Mouse (Mus musculus) ovary, postnatal 14 days (tissue): Measurements from ENCODE around the gene Crispld2.

ENCODE experiments used
- DNase-seq: peaks from one replicate; pipeline ENCODE4 v3.0.0; 2022; ENCODE audit warnings: low spot score

Crispld2 gene

GRCm38 (mm10) chr8:120000461-120000860 is 8.2 kb downstream of the Crispld2 start:
- no peak for DNase-seq

GRCm38 (mm10) chr8:120001712-120002111 is 9.5 kb downstream of the Crispld2 start:
- DNase-seq: no peak

GRCm38 (mm10) chr8:120002348-120002747 is 10.1 kb downstream of the Crispld2 start:
- no peak for DNase-seq

- DNase-seq: no peak
Observed at GRCm38 (mm10) chr8:120004154-120004702, 12.0 kb downstream of the Crispld2 start.

DNA sequence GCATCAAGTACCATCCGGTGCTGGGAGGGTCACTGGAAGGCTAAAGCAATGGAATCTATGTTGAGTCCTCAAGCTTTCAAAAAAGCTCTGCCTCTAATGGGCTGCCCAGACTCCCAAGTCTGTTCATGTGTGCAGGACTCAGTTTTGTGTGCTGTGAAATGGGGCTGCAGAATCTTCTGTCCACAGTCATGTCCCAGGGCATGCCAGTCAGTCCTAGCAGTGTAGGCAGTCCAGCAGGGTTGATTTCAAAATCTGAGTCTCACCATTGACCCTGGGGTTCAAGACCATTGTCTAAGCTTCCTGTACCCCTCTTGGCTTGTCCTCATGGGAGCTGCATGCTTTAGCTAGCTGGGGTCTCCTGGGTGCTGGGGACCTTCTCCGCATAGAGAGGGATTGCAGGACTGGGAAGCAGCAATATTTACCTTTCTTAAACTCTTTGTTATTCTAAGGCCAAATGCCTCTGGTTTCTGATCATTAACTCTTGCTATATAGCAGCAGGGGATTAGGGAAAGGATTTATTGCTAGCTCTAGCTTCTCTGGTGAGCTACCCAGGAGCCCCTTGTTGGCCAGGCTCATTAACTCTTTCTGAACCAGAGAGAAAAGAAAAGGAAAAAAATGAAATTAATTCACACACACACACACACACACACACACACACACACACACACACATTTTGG is 12.6 kb downstream of the Crispld2 start:
- no peak for DNase-seq

- no peak for DNase-seq
Observed at GRCm38 (mm10) chr8:120006645-120007160, 14.5 kb downstream of the Crispld2 start.

GRCm38 (mm10) chr8:120007178-120007577 is 14.9 kb downstream of the Crispld2 start:
- no peak for DNase-seq

DNA sequence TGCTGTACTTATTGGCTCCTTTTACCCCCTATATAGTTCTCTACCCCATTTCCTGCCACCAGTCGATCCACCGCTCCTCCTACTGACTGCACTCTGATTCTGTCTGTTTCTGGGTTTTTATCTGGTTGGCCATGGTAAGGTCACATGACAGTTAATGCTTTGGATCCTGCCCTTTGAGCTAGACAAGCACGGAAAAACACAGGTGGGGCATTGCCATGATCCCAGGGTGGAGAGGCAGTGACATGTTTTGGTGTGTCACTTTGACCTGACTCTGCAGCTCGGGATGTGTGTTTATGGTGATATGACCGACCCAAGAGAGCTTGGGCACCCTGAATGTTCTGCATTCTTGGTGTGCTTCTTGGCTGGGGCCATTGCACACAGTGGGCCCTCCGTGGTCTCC is 17.0 kb downstream of the Crispld2 start:
- DNase-seq: no peak

DNA sequence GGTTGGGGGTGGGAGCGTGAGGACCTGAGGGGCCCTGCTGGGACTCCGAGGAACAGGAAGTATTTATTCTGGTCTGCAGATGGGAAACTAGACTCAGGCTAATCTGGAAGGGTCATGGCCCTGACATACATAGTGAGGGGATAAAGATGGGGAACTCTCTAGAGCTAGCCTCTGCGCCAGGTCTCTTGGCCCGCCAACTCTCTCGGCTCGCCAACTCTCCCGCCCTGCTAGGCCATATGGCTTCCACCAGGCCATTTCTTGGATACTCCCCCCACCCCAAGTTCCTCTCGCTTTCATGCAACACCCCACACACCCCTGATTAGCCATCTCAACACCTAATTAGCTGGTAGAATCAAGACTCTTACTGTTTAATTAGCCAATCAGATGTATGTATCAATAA is 20.3 kb downstream of the Crispld2 start:
- no peak for DNase-seq

DNA sequence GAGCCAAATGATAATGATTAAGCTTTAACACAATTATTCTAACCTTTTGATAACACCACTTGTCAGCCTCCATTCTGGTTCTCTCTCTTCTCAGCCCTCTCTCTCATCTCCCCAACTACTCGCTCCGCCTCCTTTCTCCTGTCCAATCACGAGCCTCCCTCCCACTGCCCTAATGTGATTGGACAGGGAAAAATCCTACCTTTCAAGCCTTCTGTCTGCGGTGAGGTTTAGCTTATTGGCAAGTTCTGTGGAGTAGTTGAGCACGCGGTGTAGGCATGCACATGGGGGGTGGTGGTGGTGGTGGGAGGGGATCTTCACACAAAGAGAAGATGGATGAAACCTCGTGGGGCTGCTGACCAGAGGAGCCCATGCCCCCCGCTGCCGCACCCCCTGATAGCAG is 20.7 kb downstream of the Crispld2 start:
- DNase-seq: no peak

GRCm38 (mm10) chr8:120014267-120015023 is 22.2 kb downstream of the Crispld2 start:
- DNase-seq: no peak

DNA sequence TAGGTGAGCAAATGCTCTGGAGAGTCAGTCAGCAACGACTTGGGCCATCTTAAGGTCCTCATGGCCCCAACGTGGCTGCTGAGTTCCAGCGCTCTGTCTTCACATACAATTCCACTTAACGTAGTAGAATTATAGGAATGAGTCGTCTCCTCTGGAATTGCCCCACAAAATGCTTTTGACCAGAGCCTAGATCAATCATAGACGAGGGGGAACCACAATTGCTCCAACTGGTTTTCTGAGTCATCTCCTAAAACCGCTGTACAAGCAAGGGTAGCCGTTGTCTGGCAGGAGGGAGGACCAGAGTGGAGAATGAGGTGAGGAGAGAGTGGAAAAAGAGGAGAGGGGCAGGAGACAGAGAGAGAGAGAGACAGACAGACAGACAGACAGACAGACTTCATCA is 23.7 kb downstream of the Crispld2 start:
- no peak for DNase-seq

DNA sequence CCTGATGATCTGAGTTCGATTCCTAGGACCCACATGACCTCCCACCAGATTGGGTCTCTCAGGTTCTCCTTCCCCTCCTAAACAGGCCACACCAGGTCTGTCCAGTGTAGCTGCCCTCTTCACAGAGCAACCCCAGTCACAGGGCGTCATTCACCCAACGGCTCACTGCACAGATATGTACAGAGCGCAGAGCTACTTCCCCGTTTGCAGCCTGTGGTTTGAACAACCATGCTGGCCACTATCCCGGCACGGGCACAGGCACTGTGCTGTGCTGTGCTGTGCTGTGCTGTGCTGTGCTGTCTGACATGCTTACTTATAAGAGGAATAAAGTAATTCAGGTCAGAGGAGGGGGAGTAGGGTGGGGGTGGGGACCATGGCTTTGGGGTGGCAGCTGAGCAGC is 24.2 kb downstream of the Crispld2 start:
- DNase-seq: no peak

GRCm38 (mm10) chr8:120017349-120017748 is 25.1 kb downstream of the Crispld2 start:
- DNase-seq: no peak

- no peak for DNase-seq
Observed at GRCm38 (mm10) chr8:120017786-120018185, 25.5 kb downstream of the Crispld2 start.

DNA sequence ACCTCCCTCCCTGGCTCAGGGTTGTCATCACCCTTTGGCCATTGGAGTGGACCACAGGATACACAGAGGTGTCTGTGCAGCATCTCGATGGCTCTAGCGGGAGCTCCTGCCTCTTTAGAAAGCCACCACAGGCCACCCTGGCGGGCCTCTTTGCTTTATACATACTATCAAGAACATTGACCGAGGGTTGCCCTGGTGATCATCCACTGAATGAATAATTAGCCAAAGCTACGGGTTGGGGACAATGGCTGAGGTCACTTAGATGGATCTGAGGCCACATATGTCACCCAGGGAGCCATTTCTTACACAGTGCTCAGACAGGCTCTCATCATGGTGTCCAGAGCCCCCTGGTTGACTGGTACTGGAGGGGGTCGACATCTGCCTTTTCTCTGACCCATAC is 26.1 kb downstream of the Crispld2 start:
- DNase-seq: no peak

DNA sequence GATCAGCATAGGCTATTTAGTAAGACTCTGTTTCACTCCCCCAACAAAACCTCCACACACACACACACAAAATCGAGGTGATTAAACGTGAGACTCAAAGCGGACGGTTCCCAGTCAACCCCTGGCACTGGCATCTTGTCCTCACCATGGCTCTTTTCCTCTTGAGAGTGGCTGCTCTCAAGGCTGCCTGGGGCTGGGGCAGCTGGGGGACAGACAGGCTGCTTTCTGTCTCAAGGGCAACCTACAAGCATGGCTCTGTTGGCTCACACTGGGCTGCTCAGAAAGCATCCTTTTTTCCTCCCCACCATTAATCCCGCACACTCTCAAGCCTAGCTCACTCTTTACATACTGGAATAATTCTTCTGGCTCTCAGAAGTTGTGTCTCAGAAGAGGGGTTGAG is 27.1 kb downstream of the Crispld2 start:
- no peak for DNase-seq

GRCm38 (mm10) chr8:120020298-120020697 is 28.1 kb downstream of the Crispld2 start:
- no peak for DNase-seq

DNA sequence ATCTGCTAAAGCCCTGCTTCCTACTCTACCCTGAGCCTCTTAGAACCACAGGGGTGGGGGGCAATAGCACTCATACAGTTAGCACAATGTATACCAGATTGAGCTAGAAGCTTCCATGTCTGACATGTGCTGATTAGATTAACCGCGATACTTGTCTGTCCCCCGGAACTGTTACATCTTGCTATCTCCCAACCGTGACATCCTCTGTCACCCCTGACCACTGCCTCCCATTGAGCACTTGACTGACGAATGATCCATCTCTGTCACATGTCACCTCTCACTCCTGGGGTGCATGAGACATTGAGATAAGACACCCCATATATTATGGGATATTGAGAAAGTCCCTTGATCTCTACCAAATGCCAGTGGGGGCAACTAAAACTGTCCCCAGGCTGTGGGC is 34.0 kb downstream of the Crispld2 start:
- DNase-seq: no peak

DNA sequence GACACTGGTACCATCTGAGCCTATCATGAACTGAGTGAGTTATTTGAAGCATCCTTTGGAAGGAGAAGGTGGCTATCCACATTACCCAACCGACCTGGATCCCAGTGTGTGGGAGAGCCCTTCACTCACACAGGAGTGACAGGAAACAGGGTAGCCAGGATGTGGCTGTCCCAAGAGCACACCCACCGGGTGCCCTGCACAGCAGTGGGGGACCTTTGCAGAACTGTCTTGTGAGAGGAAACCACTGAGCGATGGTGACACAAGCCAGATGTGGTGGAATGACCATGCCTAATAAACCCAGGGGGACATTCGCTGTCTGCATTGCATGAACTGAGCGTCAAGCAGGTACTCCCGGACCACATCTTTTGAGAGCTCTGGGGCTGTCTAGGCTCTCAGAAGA is 34.8 kb downstream of the Crispld2 start:
- DNase-seq: no peak

- DNase-seq: no peak
Observed at GRCm38 (mm10) chr8:120030447-120030846, 38.2 kb downstream of the Crispld2 start.

- DNase-seq: no peak
Observed at GRCm38 (mm10) chr8:120032549-120033208, 40.4 kb downstream of the Crispld2 start.

DNA sequence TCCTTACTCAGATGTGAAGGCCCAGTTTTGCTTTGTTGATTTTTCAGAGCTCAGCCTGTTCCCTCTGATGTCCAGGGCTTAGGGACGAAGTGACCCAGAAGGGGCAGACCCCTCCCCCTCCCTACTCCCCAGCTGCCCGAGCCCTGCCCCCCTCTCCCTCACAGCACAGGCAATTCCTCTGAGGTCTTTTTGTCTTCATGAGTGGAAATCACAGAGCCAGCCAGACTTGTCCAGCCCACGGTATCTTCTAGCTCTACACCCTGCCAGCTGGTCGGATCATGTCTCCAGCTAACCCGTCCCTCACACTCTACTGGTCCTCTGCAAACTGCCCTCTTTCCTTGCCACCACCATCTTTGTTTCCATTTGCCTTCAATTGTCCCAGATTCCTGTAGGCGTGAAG is 42.2 kb downstream of the Crispld2 start:
- DNase-seq: no peak
